Mouse (Mus musculus) CH12F3 (cell line): ENCODE data around the gene BC004004.
"Not testable (repeated sequence)": the region's sequence is repeated elsewhere in the genome, so short reads cannot be mapped to it uniquely, and the experiment has no call there.

ENCODE experiments used
- in situ Hi-C: fragments of 300-500 bp; cut with MboI; formaldehyde crosslinking; loops from 2 replicates; pipeline ENCODE4 v1.14.3; 2020; ENCODE audit warnings: low sequenced_read_pairs

The BC004004 gene

GRCm38 (mm10) chr17:29342010-29342910 is 73.7 kb downstream of the BC004004 start:
- in situ Hi-C loops = no loop called here

DNA sequence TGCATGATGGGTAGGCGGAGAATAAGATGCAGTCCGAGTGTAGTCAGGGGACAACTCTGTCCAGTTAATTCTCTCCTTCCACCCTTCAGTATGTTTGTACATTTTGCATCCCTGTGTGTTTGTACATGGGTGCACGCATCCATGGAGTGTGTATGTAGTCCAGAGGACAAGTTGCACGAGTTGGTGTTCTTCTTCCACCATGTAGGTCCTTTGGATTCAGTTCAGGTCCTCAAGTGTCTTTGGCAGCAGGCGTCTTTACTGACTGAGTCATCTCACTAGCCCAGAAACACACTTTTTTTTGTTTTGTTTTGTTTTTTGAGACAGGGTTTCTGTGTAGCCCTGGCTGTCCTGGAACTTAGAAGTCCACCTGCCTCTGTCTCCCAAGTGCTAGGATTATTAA is 74.7 kb downstream of the BC004004 start:
- in situ Hi-C loops = no loop called here

DNA sequence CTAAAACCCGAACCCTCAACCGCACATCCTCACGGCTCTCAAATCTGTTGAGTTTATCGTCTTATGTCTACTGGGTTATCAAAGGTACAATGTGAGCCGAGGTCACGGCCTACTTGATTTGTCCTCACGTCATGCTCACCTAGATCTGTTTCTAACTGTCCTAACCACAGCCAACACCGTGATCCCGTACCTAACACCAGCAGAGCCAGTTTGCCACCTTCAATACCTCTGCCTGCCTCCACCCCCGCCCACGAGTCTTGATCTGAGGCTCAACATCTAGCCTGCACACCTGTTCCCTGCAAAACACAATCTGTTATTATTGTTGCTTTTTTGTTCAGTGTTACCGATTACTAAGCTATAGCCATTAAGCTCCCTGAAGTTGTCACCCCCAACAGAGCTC is 76.7 kb downstream of the BC004004 start:
- in situ Hi-C loops = no loop called here

GRCm38 (mm10) chr17:29346496-29347125 is 78.0 kb downstream of the BC004004 start:
- in situ Hi-C loops = no loop called here

DNA sequence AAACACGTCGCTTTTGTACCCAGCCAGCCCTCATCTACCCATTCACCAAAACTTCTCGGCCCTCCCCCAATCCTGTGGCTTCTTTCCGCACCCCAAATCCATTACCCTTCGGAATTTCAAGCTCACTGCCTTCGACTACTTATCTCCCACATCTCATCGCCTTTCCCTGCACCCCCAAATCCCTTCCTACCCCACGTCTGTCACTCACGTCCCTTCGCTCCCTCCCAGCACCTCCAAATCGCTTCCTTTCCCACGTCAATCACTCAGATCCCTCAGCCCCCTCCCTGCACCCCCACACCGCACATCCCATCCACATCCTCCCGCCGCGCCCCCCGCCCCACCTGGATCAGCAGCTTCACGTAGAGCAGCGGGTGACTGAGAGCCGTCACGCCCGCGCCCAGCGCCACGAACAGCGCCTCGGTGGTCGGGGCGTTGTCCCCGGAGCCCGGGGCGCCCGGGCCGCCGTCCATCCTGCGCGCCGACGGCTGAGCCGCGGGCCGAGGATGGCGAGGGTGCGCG is 78.6 kb downstream of the BC004004 start:
- in situ Hi-C loops = no loop called here

DNA sequence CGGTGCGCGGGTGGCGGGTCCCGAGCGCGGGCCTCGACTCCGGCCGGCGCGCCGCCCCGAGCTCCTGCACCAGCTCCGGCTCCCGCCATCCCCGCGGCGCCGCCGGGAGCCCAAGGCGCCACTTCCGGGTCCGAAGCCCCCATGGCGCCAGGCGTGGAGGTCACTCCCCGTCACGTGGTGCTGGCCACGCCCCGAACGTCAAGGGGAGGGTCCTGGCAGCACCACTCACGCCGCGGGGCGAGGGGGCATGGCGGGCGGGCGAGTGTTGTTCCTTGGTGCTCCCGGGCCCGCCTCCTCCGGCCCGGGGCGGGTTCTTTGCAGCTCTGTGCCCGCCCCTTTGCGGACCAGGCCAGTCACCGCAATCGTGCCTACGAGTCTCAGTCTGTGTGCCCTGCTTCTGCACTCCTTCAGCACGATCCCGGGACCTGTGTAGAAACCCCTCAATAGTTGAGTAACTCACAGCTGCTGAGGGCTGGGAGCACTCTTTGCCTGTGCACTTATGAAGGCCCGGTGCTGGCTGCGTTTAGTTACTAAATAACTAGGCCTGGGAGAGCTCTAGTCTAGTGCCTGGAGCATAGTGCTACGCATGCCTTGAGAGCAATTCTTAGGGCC is 79.2 kb downstream of the BC004004 start, which contains the start of gene Mtch1:
Gene Mtch1, minus strand, starts transcription at position 290 of the 612 bp plus-strand sequence.
- in situ Hi-C loops = no loop called here

DNA sequence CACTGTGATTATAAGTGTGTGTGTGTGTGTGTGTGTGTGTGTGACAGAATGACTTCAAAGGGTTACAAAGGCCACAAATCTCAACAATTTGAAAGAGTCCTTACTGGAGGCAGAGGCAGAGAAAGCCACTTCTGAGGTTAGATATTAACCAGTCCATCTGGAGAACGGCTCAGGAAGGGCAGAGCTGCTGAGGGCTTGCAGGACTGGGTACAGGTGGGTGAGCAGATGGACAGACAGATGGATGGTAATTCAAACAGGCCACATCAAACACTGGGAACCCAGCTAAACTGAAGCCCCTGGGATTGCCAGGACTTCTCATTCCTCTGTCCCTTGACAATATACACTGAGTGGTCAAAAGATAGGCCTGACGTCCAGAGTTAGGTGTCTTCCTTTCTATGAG is 80.4 kb downstream of the BC004004 start:
- in situ Hi-C loops = no loop called here

GRCm38 (mm10) chr17:29351056-29351455 is 82.5 kb downstream of the BC004004 start:
- in situ Hi-C loops = not testable (repeated sequence)

GRCm38 (mm10) chr17:29355461-29355840 is 86.9 kb downstream of the BC004004 start:
- in situ Hi-C loops = no loop called here

- in situ Hi-C loops = no loop called here
Measured at GRCm38 (mm10) chr17:29355841-29356478, 87.4 kb downstream of the BC004004 start.

DNA sequence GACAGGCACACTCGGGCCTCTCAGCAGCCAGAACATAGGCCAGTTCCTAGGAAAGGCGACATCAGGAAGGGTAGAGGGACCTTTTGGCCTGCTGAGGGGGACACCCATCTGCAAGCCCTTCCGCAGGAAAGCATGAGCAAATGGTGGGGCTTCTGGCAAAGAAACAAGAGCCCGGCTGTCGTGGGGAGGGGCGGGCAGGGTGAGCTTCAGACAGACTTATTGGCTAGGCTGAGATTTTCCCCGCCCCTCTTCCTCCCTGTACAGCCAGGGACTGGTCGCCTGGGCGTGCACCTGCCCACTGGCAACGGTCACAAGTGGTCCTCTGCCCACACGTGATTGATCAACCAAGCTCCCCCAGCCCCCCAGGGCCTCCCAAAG is 87.9 kb downstream of the BC004004 start:
- in situ Hi-C loops = no loop called here

DNA sequence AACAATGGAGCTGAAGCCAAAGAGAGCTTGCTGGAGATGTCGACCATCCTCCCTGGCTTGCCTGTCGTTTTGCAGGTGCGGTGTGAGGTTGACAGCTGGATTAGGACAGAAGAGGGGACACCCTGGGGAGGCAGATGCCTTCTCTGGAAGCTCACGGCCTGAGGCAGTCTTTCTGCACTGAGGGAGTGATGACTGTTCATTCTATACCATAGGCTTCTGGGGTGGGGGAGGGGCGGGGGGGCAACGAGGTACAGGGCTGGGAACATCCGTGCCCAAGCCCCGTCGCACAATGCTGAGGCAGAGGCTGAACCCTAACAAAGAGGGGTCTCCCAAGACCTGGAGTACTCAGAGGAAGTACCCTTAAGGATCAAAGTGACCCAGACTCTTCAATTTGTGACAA is 88.3 kb downstream of the BC004004 start:
- in situ Hi-C loops = no loop called here

DNA sequence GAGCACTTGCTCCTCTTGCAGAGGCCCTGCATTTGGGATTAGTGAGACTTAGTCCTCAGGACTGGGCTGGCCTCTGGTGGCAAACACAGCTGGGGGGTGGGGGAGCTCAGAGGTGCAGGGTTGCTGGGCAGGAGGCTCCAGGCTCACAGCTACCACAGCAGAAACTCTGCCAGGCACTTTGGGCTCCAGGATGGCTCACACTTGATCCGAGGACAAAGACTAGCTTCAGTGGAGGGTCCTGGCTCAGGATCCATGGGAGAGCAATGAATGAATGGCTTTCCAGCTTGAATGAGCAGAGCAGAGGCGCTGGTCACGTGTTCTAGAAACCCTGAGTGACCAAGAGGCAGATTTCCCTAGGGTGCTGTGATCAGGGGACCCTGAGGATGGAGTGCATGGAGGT is 90.3 kb downstream of the BC004004 start:
- in situ Hi-C loops = no loop called here

DNA sequence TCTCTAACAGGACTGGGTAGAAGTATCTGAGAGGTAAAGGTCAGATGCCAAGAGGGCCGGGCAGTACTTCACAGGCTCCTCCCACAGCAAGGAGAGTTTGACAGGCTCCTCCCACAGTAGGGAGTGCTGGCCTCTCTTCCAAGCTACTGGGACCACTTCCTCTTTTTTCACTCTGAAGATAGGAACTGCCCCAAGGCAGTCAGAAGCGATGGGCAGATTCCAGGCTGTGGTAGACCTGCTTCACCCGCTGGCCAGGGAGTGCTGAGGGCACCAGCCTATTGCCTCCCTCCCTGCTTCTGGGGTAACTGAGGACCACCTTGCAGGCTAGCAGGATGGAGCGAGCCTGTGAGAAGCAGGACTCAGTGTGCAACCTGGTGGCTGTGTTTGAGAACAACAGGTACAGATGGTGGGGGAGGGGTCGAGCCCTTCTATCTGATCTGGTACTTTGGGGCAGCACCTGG is 92.2 kb downstream of the BC004004 start, which contains the start of gene Fgd2:
Gene Fgd2, plus strand, starts transcription at position 154 of the 461 bp plus-strand sequence.
- in situ Hi-C loops = no loop called here

DNA sequence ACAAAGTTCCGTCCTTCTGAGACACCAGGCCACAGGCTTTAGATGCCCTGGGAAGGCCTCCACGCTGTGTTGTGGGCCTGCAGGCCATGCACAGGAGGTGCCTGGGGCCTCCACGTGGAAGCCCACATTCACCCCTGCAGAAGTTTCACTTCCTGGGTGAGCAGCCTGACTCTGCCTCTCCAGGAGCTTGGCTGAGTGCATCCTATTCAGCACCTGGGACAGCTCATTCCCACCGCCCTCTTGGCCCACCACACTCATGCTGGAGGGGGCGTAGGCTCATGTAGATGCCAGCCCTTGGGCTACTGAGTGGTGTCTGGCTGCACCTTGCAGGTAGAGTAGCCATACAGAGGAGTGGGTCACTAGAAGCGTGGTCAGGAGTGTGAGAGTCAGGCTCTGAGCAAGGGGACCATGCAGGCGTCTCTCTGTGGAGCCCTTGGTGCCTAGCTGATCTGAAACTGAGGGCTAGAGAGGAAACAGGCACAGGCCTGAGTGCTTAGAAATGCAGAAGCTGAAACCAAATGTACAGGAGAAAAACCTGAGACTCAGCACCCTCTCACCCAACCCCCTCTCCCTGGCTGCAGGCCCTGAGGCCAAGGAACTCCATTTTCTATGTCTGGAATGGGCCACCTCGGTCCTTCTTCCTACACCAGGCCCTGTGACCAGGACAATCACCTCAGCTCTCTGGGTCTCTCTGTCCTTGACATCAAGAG is 93.5 kb downstream of the BC004004 start:
- in situ Hi-C loops = no loop called here

DNA sequence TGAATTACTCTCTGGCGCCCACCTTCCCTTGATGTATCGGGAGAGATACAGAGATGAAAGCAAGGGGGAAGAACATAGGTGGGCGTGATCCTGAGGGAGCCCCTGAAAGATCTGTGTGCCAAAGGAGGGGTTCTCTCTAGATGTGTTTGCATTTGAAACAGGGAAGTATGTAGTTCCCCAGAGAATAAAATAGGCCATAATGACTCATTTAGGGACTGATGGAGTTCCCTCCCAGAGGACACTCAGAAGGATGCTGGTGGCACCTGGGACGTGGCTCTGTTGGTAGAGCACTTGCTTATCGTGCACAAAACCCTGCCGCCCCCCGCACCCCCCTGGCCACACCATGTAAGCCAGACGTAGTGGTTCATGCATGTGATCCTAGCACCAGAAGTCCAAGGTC is 94.5 kb downstream of the BC004004 start:
- in situ Hi-C loops = no loop called here
